Mouse (Mus musculus): Measurements from ENCODE around the gene Csnk2a1.

DNA sequence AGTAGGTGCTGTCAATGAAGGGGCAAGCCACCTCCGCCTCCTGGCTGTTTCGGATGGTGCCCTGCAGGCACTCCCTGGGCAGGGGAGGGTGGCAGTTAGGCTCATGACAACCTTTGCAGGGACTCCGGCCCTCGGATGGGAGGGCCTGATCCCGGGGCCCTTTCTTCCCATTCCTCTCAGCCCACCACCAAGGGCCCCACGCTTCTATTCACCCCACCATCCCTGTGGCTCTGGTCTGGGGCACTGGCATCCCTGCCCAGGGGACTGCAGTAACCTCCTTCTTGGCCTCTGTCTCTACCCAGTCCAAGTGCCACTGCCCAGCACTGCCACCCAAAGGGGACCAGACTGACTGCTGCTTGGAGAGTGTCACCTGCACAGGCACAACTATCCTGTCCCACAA lies 95.6 kb downstream of the Csnk2a1 start:
- TF ChIP-seq POLR2A (IDR thresholded peaks at IDR 0.05; ENCODE audit: low read depth, low read length) = no peak
- no peak for TF ChIP-seq CTCF (IDR thresholded peaks at IDR 0.05; ENCODE audit: borderline replicate concordance, insufficient read depth, low read length)

All from embryonic fibroblast, embryonic 13.5 days (primary cell).